Mouse (Mus musculus) heart, postnatal 0 days (tissue): ENCODE results near the gene Rbbp5. TPM values are rescaled to one million over a fixed set of nuclear protein-coding genes. Genes with fewer than 3 reads are reported as not detected.

Experiments used
- ATAC-seq: fragments of 200-750 bp; cut with Nextera tagmentation; 2 replicates; pipeline ENCODE4 v1.8.0; 2017; ENCODE audit warnings: low read depth, moderate number of reproducible peaks, moderate library complexity; ENCODE audit not compliant: insufficient read depth
- DNase-seq: peaks from one replicate; pipeline ENCODE4 v3.0.0-alpha.2; 2016; ENCODE audit warnings: low spot score
- H3K27ac ChIP-seq: fragments of 300-500 bp; sonication (generic); 2 replicates; pipeline ENCODE4 v1.5.1; 2014; ENCODE audit warnings: low read depth, mild to moderate bottlenecking
- H3K27me3 ChIP-seq: fragments of 300-500 bp; sonication (generic); 2 replicates; pipeline ENCODE4 v1.6.1; 2014; ENCODE audit warnings: low read length, mixed read lengths; ENCODE audit not compliant: control insufficient read depth, insufficient read depth
- H3K36me3 ChIP-seq: fragments of 300-500 bp; sonication (generic); replicated peaks from 2 replicates; pipeline ENCODE4 v1.6.1; 2014; ENCODE audit warnings: low read length, mixed read lengths; ENCODE audit not compliant: control insufficient read depth, insufficient read depth
- H3K4me1 ChIP-seq: fragments of 300-500 bp; sonication (generic); 2 replicates; pipeline ENCODE4 v1.6.1; 2014; ENCODE audit warnings: antibody characterized with exemption; ENCODE audit not compliant: control insufficient read depth, insufficient read depth
- H3K4me2 ChIP-seq: fragments of 300-500 bp; sonication (generic); 2 replicates; pipeline ENCODE4 v1.6.1; 2014; ENCODE audit warnings: low read depth, mild to moderate bottlenecking, low read length, moderate library complexity
- H3K4me3 ChIP-seq: fragments of 300-500 bp; sonication (generic); 2 replicates; pipeline ENCODE4 v1.5.1; 2014; ENCODE audit warnings: low read depth, low read length
- H3K9ac ChIP-seq: fragments of 300-500 bp; sonication (generic); replicated peaks from 2 replicates; pipeline ENCODE4 v1.6.1; 2014; ENCODE audit warnings: low read depth, low read length, mixed read lengths
- H3K9me3 ChIP-seq: fragments of 300-500 bp; sonication (generic); replicated peaks from 2 replicates; pipeline ENCODE4 v1.6.1; 2016; ENCODE audit warnings: low read length; ENCODE audit not compliant: control insufficient read depth
- CTCF ChIP-seq: IDR thresholded peaks from 2 replicates; pipeline ENCODE4 v1.5.1; 2016; ENCODE audit warnings: antibody characterized with exemption, control low read depth, low read depth
- EP300 ChIP-seq: IDR thresholded peaks from 2 replicates; pipeline ENCODE4 v1.6.1; 2016; ENCODE audit warnings: antibody characterized with exemption, low read depth
- WGBS: fragments of 180-500 bp; shearing (Covaris S2); extraction: QIAGEN DNeasy Blood & Tissue Kit; methylation state at CpG from one replicate; pipeline ENCODE4 v1.1.7; 2014; 5-methylcytosine and 5-hydroxymethylcytosine counted together
- polyA plus RNA-seq: library from polyadenylated mRNA; unstranded; fragments of >200 nt; fragmentation: Nextera tagmentation; extraction: Ambion mirVana; gene quantifications from 2 replicates; pipeline ENCODE4 v1.2.1, GENCODE M21; 2015
- total RNA-seq: library from RNA; depleted of rRNA; stranded (reverse); fragments of >200 nt; gene quantifications from 2 replicates; pipeline ENCODE4 v1.2.3, GENCODE M21; 2014; ENCODE audit warnings: low replicate concordance; rRNA removed

Rbbp5 gene
- total RNA-seq (21.6 and 35.3 TPM in 2 replicates), polyA plus RNA-seq (15.8 and 17.8 TPM in 2 replicates)

DNA sequence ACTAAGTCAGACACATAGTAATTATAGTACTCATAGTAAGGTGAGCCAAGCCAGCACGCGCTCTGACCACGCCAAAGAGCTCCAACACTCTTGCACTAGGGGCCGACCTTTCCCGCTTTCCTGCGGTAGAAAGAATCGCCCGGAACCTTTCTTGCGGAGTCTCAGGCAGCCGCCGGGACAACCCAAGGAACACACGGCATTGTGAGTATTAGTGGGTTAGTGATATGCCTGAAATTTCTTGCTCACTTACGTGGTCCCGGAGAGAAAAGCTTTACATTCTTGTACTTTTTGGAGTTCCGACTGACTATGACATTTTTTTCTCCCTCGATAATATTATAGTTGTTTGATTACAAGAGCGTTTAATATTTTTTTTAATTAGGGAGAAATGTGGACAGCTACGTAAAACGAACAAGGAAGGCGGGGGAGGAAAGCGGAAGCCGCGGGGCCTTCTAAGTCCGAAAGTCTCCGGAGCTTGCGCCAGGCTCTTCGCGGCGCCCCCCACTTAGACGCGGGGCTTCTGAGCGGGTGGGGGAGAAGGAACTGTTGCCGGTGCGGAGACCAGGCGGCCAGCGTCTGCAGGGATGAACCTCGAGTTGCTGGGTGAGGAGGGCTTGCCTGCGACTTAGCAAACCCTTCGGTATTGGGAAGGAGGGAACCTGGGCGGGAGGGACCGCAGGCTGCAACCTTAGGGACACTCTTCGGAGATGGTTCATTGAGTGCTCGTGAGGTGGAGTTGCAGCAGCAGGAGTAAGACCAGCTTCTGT is at the start of gene Rbbp5:
TSS of gene Rbbp5 (plus strand) at position 438 of the 764 bp plus-strand sequence.
- under 1% methylated on average over 42 of the region's 43 CpGs for WGBS
- DNase-seq = peak; percentile 87
- Histone ChIP-seq H3K27ac (peak within 1 kb of the TSS; percentile 75), H3K4me2 (peak within 1 kb of the TSS; percentile 88), H3K4me1 (peaks cover 12% of the 10 kb centered on the region; the same call in 1 of the 2 replicates), H3K36me3 (no peaks in the 10 kb centered on the region), H3K4me3 (peak within 1 kb of the TSS; percentile 91), H3K9ac (peak within 1 kb of the TSS; percentile 85), H3K27me3 (no peaks in the 10 kb centered on the region), H3K9me3 (no peaks in the 10 kb centered on the region)
- TF ChIP-seq CTCF (0 out of 2 replicates have a peak, but pooled peaks have one; percentile 8), EP300 (peak; percentile 89)
- peak; percentile 88 for ATAC-seq

DNA sequence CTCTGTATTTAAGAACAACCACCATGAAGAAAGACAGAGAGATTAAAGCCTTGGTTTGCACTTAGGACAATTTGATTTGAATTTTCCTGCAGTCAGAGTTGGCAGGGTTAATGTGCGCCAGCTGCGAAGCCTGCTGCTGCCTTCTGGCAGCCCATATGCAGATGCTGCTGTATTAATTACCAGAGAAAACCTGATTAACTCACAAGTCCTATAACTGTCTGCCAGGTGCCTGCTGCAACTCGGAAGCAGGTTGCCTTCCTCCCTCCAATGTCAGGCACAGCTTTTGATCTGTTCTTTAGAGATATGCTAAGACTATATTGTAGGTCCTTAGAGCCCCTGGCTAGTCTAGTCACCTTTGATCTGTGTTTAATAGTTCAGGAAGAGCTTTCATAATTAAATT is 46.3 kb upstream of the Rbbp5 start:
- no peak for DNase-seq
- Histone ChIP-seq H3K27me3 (no peaks in the 10 kb centered on the region), H3K4me2 (no peak overlapping the region), H3K9ac (no peak overlapping the region), H3K9me3 (no peaks in the 10 kb centered on the region), H3K36me3 (peaks cover 14% of the 10 kb centered on the region), H3K27ac (no peak overlapping the region), H3K4me3 (no peak overlapping the region), H3K4me1 (peaks cover 13% of the 10 kb centered on the region; the same call in 1 of the 2 replicates)
- 84% methylated on average over 3 of the region's 3 CpGs for WGBS
- ATAC-seq = no peak
- no peak for TF ChIP-seq CTCF
- no peak for TF ChIP-seq EP300

DNA sequence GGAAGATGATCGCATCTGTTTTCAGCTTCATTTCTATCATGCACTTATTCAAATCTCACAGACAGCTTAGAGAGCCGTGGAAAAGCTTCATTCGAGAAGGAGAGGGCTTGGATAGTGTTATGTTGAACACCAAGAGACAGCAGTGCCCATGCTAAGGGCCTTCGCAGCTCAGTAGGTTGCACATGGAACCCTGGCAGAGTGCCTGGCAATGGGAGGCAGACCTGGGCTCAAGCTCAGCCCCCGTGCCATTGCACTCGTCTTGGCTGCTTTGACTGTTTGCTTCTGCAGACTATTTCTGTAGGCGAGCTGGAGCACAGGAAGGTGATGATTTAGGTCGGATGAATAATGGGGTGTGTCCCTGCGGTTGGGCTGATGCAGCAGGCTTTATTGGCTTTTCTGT is 45.4 kb upstream of the Rbbp5 start:
- Histone ChIP-seq H3K27me3 (no peaks in the 10 kb centered on the region), H3K36me3 (peaks cover 14% of the 10 kb centered on the region), H3K9ac (no peak overlapping the region), H3K4me1 (peaks cover 13% of the 10 kb centered on the region; the same call in 1 of the 2 replicates), H3K4me2 (no peak overlapping the region), H3K27ac (no peak overlapping the region), H3K4me3 (no peak overlapping the region), H3K9me3 (no peaks in the 10 kb centered on the region)
- ATAC-seq (no peak), DNase-seq (no peak)
- 36% methylated on average over 9 of the region's 9 CpGs for WGBS
- TF ChIP-seq EP300 = no peak
- TF ChIP-seq CTCF = no peak

DNA sequence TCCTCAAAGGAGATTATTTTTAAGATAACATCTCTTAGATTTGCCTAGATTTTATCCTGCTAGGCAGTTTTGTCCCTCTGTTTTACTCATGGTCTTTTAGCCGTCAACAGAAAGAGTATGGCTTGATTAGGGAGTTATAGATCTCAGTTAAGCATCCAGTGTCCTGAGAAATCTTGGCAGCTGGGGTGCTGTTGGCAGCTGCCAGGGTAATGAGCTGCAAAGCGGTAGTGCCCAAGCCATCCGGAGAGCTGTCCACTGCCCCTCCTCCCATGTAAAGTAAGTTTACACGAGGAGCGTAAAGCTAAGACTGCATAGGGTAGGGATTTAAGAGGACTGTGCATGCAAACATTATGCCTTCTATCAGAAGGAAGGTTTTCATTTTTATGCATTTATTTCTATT is 43.8 kb upstream of the Rbbp5 start:
- DNase-seq (no peak), ATAC-seq (no peak)
- no peaks in the 10 kb centered on the region for H3K27me3 ChIP-seq
- H3K4me2 ChIP-seq = no peak overlapping the region
- WGBS = 62% methylated on average over 5 of the region's 5 CpGs
- H3K9ac ChIP-seq = no peak overlapping the region
- TF ChIP-seq CTCF (no peak), EP300 (no peak)
- peaks cover 16% of the 10 kb centered on the region for H3K36me3 ChIP-seq
- H3K4me3 ChIP-seq = no peak overlapping the region
- peaks cover 13% of the 10 kb centered on the region; the same call in 1 of the 2 replicates for H3K4me1 ChIP-seq
- H3K9me3 ChIP-seq = no peaks in the 10 kb centered on the region
- no peak overlapping the region for H3K27ac ChIP-seq

DNA sequence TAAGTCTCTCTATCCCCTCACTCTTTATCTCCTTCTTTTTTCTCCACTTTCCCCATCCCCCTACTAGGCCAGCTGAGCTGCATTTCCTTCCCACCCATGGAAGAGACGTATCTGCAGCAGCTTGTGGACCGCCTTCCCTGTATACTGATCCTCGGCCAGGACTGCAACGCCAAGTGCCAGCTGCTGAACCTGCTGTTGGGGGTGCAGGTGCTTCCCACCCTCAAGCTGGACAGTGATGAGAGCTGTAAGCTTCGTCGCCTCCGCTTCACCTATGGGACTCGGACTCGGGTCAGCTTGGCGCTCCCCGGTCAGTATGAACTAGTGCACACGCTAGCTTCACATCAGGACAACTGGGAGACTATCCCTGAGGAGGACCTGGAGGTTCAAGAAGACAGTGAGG is 43.1 kb upstream of the Rbbp5 start:
- peaks cover 13% of the 10 kb centered on the region; the same call in 1 of the 2 replicates for H3K4me1 ChIP-seq
- no peak overlapping the region for H3K27ac ChIP-seq
- no peaks in the 10 kb centered on the region for H3K9me3 ChIP-seq
- 90% methylated on average over 12 of the region's 12 CpGs for WGBS
- H3K4me2 ChIP-seq = no peak overlapping the region
- ATAC-seq (no peak), DNase-seq (no peak)
- no peak overlapping the region for H3K4me3 ChIP-seq
- no peaks in the 10 kb centered on the region for H3K27me3 ChIP-seq
- peaks cover 17% of the 10 kb centered on the region for H3K36me3 ChIP-seq
- TF ChIP-seq CTCF = no peak
- H3K9ac ChIP-seq = no peak overlapping the region
